Mouse (Mus musculus) neural tube, embryonic 13.5 days (tissue): Measurements from ENCODE around the gene Lenep. TPM values are rescaled to one million over a fixed set of nuclear protein-coding genes. Genes with fewer than 3 reads are reported as not detected.
A peak's percentile ranks its signal among the peaks of the same experiment; 100 is the strongest.

Source experiments
- ATAC-seq: fragments of 200-750 bp; cut with Nextera tagmentation; 2 replicates; pipeline ENCODE4 v1.8.0; 2017; ENCODE audit warnings: low read depth, mild to moderate bottlenecking, moderate TSS enrichment, moderate library complexity
- H3K27ac ChIP-seq: fragments of 300-500 bp; sonication (generic); replicated peaks from 2 replicates; pipeline ENCODE4 v1.5.1; 2015; ENCODE audit warnings: moderate library complexity, mild to moderate bottlenecking, inconsistent platforms
- H3K27me3 ChIP-seq: fragments of 300-500 bp; sonication (generic); 2 replicates; pipeline ENCODE4 v1.6.1; 2015; ENCODE audit warnings: mild to moderate bottlenecking, inconsistent platforms
- H3K36me3 ChIP-seq: fragments of 300-500 bp; sonication (generic); 2 replicates; pipeline ENCODE4 v1.6.1; 2015; ENCODE audit warnings: mild to moderate bottlenecking, inconsistent platforms
- H3K4me1 ChIP-seq: fragments of 300-500 bp; sonication (generic); replicated peaks from 2 replicates; pipeline ENCODE4 v1.6.1; 2015; ENCODE audit warnings: inconsistent platforms
- H3K4me2 ChIP-seq: fragments of 300-500 bp; sonication (generic); 2 replicates; pipeline ENCODE4 v1.6.1; 2015; ENCODE audit warnings: inconsistent platforms, mild to moderate bottlenecking, moderate library complexity
- H3K4me3 ChIP-seq: fragments of 300-500 bp; sonication (generic); 2 replicates; pipeline ENCODE4 v1.5.1; 2015; ENCODE audit warnings: mild to moderate bottlenecking, inconsistent platforms
- H3K9ac ChIP-seq: fragments of 300-500 bp; sonication (generic); 2 replicates; pipeline ENCODE4 v1.6.1; 2015; ENCODE audit warnings: moderate library complexity, mild to moderate bottlenecking, inconsistent platforms
- H3K9me3 ChIP-seq: fragments of 300-500 bp; sonication (generic); 2 replicates; pipeline ENCODE4 v1.6.1; 2016; ENCODE audit warnings: inconsistent platforms
- WGBS: fragments of 180-500 bp; shearing (Covaris S2); methylation state at CpG from one replicate; pipeline ENCODE4 v1.1.7; 2015; 5-methylcytosine and 5-hydroxymethylcytosine counted together
- polyA plus RNA-seq: library from polyadenylated mRNA; unstranded; fragments of >200 nt; fragmentation: Nextera tagmentation; extraction: Ambion mirVana; gene quantifications from 2 replicates; pipeline ENCODE4 v1.2.1, GENCODE M21; 2015

Lenep gene
- polyA plus RNA-seq, 1 experiment from 2014 or later = 0.84 TPM

DNA sequence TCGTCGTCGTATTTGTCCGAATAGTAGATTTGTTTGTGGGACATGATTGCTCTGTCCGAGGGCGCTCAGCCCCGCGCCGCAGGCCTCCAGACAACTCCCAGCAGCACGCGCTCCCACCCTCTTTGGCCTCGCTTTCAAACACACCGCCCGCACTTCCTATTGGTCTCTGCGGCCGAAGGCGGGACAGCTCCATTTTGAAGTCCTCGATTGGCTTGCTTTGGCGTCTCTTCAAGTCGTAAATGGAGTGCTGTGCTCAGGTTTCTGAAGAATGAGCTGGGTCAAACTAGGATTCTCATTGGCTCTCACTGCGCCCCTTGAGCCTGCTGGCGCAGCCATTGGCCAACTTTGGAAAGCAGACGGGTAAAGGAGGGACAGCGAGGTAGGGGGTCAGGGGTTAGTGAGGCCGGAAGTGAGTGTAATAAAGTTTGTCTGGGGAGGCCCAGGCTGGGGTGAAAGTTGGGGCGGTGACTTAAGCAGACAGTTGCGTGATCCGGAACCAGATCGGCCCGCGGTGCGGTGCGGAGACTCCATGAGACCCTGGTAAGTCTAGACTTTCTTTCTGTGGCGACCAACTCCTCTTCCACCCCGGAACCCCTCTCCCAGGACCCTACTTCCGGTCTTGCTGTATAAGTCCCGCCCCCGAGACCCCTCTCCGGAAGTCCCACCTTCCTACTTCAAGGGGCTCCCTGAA lies 15.7 kb upstream of the Lenep start, which contains the start of the genes Cks1b and Shc1:
Gene Cks1b, minus strand, starts transcription at position 214 of the 691 bp plus-strand sequence.
Gene Shc1, plus strand, starts transcription at position 274 of the 691 bp plus-strand sequence.
- peak within 1 kb of the TSS; percentile 86 for H3K27ac ChIP-seq
- peak; percentile 95 for ATAC-seq
- WGBS = under 1% methylated on average over 39 of the region's 39 CpGs
- no peaks in the 10 kb centered on the region for H3K27me3 ChIP-seq
- peak within 1 kb of the TSS; percentile 79 for H3K9ac ChIP-seq
- H3K4me2 ChIP-seq = peak within 1 kb of the TSS; percentile 89
- peaks cover 61% of the 10 kb centered on the region for H3K4me1 ChIP-seq
- H3K4me3 ChIP-seq = peak within 1 kb of the TSS; percentile 51
- H3K9me3 ChIP-seq = no peaks in the 10 kb centered on the region
- peaks cover 25% of the 10 kb centered on the region for H3K36me3 ChIP-seq

DNA sequence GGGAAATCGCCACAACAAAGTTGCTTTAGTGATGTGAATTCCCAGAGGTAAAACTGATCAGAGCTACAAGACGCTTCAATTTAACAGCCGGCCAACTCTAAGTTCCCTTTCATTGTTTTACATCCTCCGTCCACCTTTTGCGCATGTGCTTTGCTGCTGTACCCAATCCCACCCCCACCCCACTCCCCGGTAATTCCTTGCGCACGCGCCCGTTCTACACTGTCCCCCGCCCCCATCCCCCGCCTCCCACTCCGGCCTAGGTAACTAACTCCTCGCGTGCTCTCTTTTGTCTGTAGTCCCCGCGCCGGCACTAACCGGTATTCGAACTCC lies 15.2 kb upstream of the Lenep start:
- Histone ChIP-seq H3K27me3 (no peaks in the 10 kb centered on the region), H3K9ac (peak overlapping the region; percentile 67), H3K9me3 (no peaks in the 10 kb centered on the region), H3K27ac (peak overlapping the region; percentile 72), H3K4me2 (peak overlapping the region; percentile 89), H3K4me1 (peaks cover 56% of the 10 kb centered on the region), H3K36me3 (peaks cover 25% of the 10 kb centered on the region), H3K4me3 (peak overlapping the region; percentile 51)
- 1% methylated on average over 20 of the region's 20 CpGs for WGBS
- ATAC-seq = peak; percentile 54

DNA sequence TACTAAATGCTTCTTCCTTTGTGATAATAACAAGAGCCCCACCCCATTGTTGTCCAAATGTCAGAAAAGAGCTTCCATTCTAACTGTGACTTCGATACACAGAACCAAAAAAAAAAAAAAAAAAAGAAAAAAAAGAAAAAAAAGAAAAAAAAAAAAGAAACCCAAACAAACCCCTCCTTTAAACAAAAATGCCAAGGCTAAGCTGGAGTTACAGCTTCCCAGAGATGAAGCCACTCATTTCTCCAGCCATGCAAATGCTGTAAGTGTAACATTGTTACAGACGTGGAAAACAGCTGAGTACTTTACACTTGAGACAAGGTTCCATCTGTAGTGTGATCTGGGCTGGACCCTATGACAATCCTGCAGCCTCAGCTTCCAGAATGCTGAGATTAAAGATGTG lies 14.5 kb upstream of the Lenep start:
- Histone ChIP-seq H3K27ac (peak overlapping the region; percentile 72; the same call in 1 of the 2 replicates), H3K4me1 (peaks cover 54% of the 10 kb centered on the region), H3K9me3 (no peaks in the 10 kb centered on the region), H3K9ac (peak overlapping the region; percentile 67), H3K27me3 (no peaks in the 10 kb centered on the region), H3K36me3 (peaks cover 25% of the 10 kb centered on the region), H3K4me3 (peak overlapping the region; percentile 51), H3K4me2 (peak overlapping the region; percentile 89)
- WGBS = 33% methylated on average over 2 of the region's 2 CpGs
- no peak for ATAC-seq

DNA sequence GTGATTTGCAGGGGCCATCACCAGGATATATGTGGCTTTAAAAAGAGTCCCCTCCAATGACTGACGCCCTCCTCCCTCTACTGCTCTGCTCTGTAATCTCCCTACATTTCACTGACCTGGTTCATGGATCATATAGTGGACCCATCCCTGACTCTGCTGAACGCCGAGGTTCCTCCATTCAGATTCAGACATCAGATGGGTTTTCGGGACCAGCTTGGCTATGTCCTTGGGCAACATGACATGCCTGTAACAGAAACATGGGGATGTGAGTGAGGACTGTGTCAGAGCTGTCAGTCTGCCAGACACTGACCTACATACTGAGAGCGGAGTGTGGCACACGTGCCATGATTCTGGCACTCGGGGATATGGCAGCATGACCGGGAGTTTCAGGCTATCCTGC lies 13.6 kb upstream of the Lenep start:
- no peak for ATAC-seq
- no peaks in the 10 kb centered on the region for H3K27me3 ChIP-seq
- no peak overlapping the region for H3K9ac ChIP-seq
- H3K4me2 ChIP-seq = no peak overlapping the region
- 95% methylated on average over 8 of the region's 8 CpGs for WGBS
- H3K4me1 ChIP-seq = peaks cover 47% of the 10 kb centered on the region
- H3K9me3 ChIP-seq = no peaks in the 10 kb centered on the region
- no peak overlapping the region for H3K27ac ChIP-seq
- no peak overlapping the region for H3K4me3 ChIP-seq
- peaks cover 25% of the 10 kb centered on the region for H3K36me3 ChIP-seq

DNA sequence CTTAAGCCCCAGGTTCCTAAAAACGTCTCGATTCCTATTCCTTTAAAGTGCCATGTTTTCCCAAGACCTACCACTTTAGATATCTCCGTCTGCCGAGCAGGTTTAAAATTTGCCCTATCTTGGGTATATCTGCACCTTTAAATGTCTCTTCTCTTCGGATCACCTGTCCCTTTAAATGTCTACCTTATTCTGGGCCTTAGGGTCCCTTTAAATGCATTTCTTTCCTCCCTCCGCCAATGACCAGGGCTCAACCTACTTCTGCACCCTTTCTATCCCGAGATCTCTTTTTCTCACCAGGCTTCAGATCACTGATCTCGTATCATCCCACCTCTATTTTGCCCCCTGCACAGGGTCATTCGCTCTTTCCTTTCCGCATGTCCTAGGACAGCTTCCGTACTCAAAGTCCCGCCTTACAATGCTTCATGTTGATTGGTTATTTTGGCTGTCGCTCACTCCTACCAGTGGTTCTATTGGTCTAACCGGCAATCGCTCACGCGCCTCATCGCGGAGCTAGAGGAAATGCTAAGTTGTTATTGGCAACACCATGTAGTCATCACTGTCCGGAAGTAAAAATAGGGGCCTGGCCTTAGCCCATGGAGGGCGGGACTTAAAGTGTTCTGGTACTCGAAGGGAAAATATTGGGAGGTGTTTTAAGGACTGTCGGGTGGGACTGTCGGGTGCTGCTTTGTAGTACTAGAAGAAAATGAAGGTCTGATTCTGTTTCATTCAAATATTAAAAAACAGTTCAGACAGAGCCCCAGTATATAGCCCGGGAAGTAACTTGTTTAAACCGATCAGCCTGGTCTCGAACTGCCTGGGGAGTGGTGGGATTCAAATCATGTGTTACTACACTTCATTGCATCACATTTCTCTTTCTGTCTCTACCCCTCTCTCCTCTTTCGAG lies 9.1 kb upstream of the Lenep start, which contains the start of gene Flad1:
Gene Flad1, minus strand, starts transcription at position 381 of the 904 bp plus-strand sequence.
- H3K36me3 ChIP-seq = peaks cover 44% of the 10 kb centered on the region
- H3K4me2 ChIP-seq = peak within 1 kb of the TSS; percentile 78
- no peaks in the 10 kb centered on the region for H3K9me3 ChIP-seq
- peak within 1 kb of the TSS; percentile 52 for H3K4me3 ChIP-seq
- no peaks in the 10 kb centered on the region for H3K27me3 ChIP-seq
- H3K4me1 ChIP-seq = peaks cover 32% of the 10 kb centered on the region
- 7% methylated on average over 28 of the region's 28 CpGs for WGBS
- peak within 1 kb of the TSS; percentile 74 for H3K27ac ChIP-seq
- peak; percentile 99 for ATAC-seq
- H3K9ac ChIP-seq = peak within 1 kb of the TSS; percentile 73

DNA sequence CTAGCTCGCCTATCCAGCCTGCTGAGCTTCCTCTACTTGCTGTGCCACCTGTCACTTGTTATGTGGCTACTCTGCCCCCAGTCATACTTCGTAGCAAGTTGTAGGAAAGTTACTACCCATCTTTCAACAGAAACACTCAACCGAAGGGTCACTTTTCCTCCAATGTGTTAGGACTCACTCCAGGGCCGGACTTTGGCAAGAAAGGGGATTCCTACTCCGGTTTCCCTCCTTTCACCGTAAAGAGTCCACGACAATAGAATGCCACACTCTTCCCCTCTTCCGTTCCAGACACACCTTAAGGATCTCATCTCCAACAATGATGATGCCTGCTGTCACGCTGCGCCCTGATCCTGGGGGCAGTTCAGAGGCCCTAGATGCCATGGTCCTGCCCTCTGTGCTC lies 8.3 kb upstream of the Lenep start:
- no peak for ATAC-seq
- 81% methylated on average over 10 of the region's 10 CpGs for WGBS

DNA sequence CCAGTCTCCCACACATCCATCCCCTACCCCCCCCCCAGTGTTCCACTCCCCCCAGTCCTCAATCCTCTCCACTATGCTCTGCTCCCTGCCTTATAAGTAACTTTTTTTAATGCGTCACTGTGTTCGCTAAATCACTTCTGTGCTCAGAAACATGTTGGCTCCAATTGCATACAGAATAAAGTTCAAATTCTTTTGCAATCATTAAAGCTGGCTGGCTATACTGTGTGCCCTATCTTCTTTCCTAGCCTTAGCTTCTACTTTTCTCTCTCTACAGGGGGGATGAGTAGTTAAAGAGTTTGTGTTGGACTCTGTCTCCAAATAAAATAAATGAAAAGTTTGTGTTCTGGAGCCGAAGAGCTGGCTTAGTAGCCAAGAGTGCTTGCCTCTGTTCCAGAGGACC lies 7.1 kb upstream of the Lenep start:
- peaks cover 38% of the 10 kb centered on the region for H3K36me3 ChIP-seq
- H3K9me3 ChIP-seq = no peaks in the 10 kb centered on the region
- no peak for ATAC-seq
- no peaks in the 10 kb centered on the region for H3K27me3 ChIP-seq
- no peak overlapping the region for H3K27ac ChIP-seq
- WGBS = 93% methylated on average over 3 of the region's 3 CpGs
- peaks cover 24% of the 10 kb centered on the region for H3K4me1 ChIP-seq
- no peak overlapping the region for H3K9ac ChIP-seq
- no peak overlapping the region for H3K4me3 ChIP-seq
- H3K4me2 ChIP-seq = no peak overlapping the region

More for the DNA sequence above, 8.3 kb upstream of the Lenep start:
- Histone ChIP-seq H3K27ac (peak overlapping the region; percentile 74), H3K36me3 (peaks cover 41% of the 10 kb centered on the region), H3K9ac (peak overlapping the region; percentile 73), H3K4me1 (peaks cover 24% of the 10 kb centered on the region), H3K4me3 (peak overlapping the region; percentile 52), H3K4me2 (peak overlapping the region; percentile 78), H3K27me3 (no peaks in the 10 kb centered on the region), H3K9me3 (no peaks in the 10 kb centered on the region)

DNA sequence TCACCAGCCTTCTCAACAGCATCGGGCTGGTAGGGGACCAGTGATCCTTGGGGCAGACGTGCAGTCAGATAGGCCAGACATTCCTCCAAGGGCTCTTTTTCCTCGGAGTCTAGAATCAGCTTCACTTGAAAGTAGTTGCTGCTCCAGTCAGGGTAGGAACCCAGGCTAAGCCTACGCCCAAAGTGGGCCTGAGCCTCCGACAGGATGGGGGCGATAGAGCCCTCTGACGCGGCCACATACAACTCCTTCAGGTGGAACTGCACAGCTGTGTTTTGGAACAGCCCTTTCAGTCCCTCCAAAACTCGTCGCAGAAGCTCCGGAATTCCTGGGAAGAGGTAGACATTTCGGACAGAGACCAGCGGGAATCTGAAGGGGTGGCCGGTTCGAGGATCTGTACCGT lies 5.9 kb upstream of the Lenep start:
- H3K4me3 ChIP-seq = no peak overlapping the region
- WGBS = 74% methylated on average over 16 of the region's 16 CpGs
- H3K27me3 ChIP-seq = no peaks in the 10 kb centered on the region
- H3K9me3 ChIP-seq = no peaks in the 10 kb centered on the region
- ATAC-seq = no peak
- H3K27ac ChIP-seq = no peak overlapping the region
- H3K4me2 ChIP-seq = no peak overlapping the region
- H3K36me3 ChIP-seq = peaks cover 42% of the 10 kb centered on the region
- H3K9ac ChIP-seq = no peak overlapping the region
- peaks cover 24% of the 10 kb centered on the region for H3K4me1 ChIP-seq

DNA sequence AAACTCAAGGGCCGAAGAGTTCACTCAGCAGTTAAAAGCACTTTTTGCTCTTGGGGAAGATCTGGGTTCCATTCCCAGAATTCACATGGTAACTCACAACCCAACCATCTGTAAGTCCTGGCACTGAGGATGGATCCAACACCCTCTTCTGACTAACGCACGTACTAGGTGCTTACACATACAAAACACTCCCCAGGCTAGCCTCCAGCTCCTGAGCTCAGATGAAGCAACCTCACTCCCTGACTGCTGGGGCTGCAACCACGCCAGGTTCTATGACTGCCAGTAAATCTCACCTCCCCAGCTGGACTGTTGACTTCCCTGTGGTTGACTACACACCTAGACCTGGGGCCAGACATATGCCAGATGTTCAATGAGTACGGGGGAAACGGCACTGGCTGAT lies 4.3 kb upstream of the Lenep start:
- no peak for ATAC-seq
- Histone ChIP-seq H3K9ac (no peak overlapping the region), H3K27ac (no peak overlapping the region), H3K9me3 (no peaks in the 10 kb centered on the region), H3K4me2 (no peak overlapping the region), H3K36me3 (peaks cover 57% of the 10 kb centered on the region), H3K4me3 (no peak overlapping the region), H3K27me3 (no peaks in the 10 kb centered on the region), H3K4me1 (peaks cover 19% of the 10 kb centered on the region)
- 97% methylated on average over 6 of the region's 6 CpGs for WGBS

DNA sequence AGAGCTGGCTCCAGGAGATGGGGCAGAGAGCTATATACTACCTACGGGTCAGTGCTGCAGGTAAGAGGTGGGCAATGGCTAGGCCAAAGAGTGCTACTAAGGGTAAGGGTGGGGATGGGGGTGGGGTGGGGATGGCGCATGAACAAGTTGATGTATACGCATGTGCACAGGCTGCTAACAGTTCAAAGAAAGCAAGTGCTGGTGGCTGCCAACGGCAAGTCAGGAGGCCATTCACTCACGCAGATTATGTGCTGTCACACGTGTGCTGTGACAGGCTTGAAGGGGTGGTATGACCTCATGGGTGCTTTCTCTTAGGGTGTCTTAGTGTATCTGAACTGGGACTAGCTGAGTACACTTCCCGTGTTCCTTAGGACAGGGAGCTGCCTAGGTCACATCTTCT lies 1.3 kb downstream of the Lenep start:
- H3K36me3 ChIP-seq = peaks cover 54% of the 10 kb centered on the region
- H3K4me3 ChIP-seq = no peak overlapping the region
- peaks cover 7% of the 10 kb centered on the region for H3K4me1 ChIP-seq
- H3K9me3 ChIP-seq = no peaks in the 10 kb centered on the region
- peaks cover under 1% of the 10 kb centered on the region for H3K27me3 ChIP-seq
- ATAC-seq = no peak
- H3K27ac ChIP-seq = no peak overlapping the region
- 91% methylated on average over 7 of the region's 7 CpGs for WGBS
- H3K4me2 ChIP-seq = no peak overlapping the region
- no peak overlapping the region for H3K9ac ChIP-seq

DNA sequence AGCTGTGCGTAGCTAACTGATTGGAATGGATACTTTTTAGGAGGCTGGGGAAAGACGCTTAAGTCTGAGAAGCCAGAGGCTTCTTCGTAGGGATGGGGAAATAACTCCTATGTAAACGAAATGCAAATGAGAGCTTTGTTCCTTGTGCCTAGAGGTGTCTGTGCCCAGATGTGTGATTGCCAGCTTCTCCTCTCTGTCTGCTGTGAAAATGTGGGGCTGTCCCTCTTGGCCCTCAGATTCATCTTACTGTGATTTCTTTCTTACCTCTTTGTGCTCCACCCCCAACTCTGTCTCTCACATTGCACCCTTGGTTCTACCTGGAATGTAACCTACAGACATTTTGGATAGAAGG lies 6.0 kb downstream of the Lenep start:
- H3K9ac ChIP-seq = peak overlapping the region; percentile 58
- no peaks in the 10 kb centered on the region for H3K9me3 ChIP-seq
- H3K27me3 ChIP-seq = peaks cover 32% of the 10 kb centered on the region
- no peak overlapping the region for H3K27ac ChIP-seq
- peak overlapping the region; percentile 99 for H3K4me2 ChIP-seq
- peaks cover 14% of the 10 kb centered on the region for H3K36me3 ChIP-seq
- H3K4me1 ChIP-seq = peaks cover 53% of the 10 kb centered on the region
- H3K4me3 ChIP-seq = peak overlapping the region; percentile 51
- under 1% methylated on average over 4 of the region's 4 CpGs for WGBS
- ATAC-seq = no peak
